Mouse (Mus musculus): ENCODE results near the gene Cd48. TPM values are rescaled to one million over a fixed set of nuclear protein-coding genes. Genes with fewer than 3 reads are reported as not detected.
A peak's percentile ranks its signal among the peaks of the same experiment; 100 is the strongest.
"Not testable (repeated sequence)": the region's sequence is repeated elsewhere in the genome, so short reads cannot be mapped to it uniquely, and the experiment has no call there.

Gene Cd48
- polyA plus RNA-seq, 1 experiment, result 50.3 TPM

DNA sequence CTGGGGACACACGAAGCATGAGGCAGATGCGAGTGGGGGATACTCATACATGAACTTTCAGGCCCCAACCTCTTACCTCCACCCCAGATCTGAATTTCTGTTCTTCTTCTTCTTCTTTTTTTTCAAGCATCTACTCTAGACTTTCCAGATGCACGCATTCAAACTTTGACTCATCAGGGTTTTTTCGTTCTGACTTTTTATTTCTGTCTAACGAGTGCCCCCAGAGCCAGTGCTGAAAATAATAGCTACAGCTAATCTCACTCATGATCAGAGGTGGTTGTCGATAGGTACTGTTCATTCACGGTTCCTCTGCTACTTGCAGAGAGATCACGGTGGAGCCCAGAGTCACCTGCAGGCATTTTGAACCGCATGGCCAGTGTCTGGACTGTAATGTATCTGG lies 3.1 kb downstream of the Cd48 start:
- no peak overlapping the region for H3K4me3 ChIP-seq (ENCODE audit: extremely low read depth, insufficient read depth, insufficient read length)
- TF ChIP-seq POLR2A (IDR thresholded peaks at IDR 0.05; ENCODE audit: low read depth, low read length) (no peak), CTCF (IDR thresholded peaks at IDR 0.05; ENCODE audit: extremely low read depth, insufficient read depth, insufficient read length, insufficient replicate concordance) (no peak)
- H3K27me3 ChIP-seq (ENCODE audit: control insufficient read depth, insufficient read depth, low read length), result no peaks in the 10 kb centered on the region
- no peak for DNase-seq (ENCODE audit: low read depth in 1 of 2, low spot score in 2 of 2)
- 42% methylated on average over 9 of the region's 9 CpGs for WGBS
- peaks cover 21% of the 10 kb centered on the region for H3K4me1 ChIP-seq (ENCODE audit: control insufficient read depth, insufficient read depth, insufficient read length)
- H3K36me3 ChIP-seq (ENCODE audit: control insufficient read depth, insufficient read depth, low read length), result peaks cover 2% of the 10 kb centered on the region; the same call in 1 of the 2 replicates
- H3K27ac ChIP-seq (ENCODE audit: insufficient read depth, low read length), result peak overlapping the region; percentile 41

DNA sequence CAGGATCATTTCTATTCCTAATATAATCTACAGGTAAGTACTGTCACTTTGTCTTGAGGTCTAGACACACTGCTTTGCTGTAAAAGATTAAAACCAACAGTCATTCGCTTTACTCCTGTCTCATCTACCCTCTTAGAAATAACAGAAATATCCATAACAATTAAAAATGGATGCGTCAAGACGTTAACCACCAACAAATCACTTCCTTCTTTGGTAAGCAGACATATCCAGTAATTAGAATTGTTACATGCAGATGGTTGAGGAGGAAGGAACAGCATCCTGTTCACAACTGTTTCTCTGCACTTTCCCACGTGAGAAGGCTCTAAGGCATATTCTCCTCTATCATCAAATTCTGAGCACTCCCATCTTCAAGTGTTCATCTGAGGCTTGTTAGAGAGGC lies 5.5 kb downstream of the Cd48 start:
- peaks cover 19% of the 10 kb centered on the region for H3K4me1 ChIP-seq (ENCODE audit: control insufficient read depth, insufficient read depth, insufficient read length)
- WGBS, result 14% methylated on average over 4 of the region's 4 CpGs
- no peak overlapping the region for H3K27ac ChIP-seq (ENCODE audit: insufficient read depth, low read length)
- TF ChIP-seq POLR2A (IDR thresholded peaks at IDR 0.05; ENCODE audit: low read depth, low read length) (no peak), CTCF (IDR thresholded peaks at IDR 0.05; ENCODE audit: extremely low read depth, insufficient read depth, insufficient read length, insufficient replicate concordance) (no peak)
- no peak for DNase-seq (ENCODE audit: low read depth in 1 of 2, low spot score in 2 of 2)
- H3K27me3 ChIP-seq (ENCODE audit: control insufficient read depth, insufficient read depth, low read length), result no peaks in the 10 kb centered on the region
- H3K36me3 ChIP-seq (ENCODE audit: control insufficient read depth, insufficient read depth, low read length), result peaks cover 2% of the 10 kb centered on the region; the same call in 1 of the 2 replicates
- H3K4me3 ChIP-seq (ENCODE audit: extremely low read depth, insufficient read depth, insufficient read length), result no peak overlapping the region

GRCm38 (mm10) chr1:171693918-171694317 lies 12.1 kb downstream of the Cd48 start:
- no peak for TF ChIP-seq CTCF (IDR thresholded peaks at IDR 0.05; ENCODE audit: extremely low read depth, insufficient read depth, insufficient read length, insufficient replicate concordance)
- no peak for TF ChIP-seq POLR2A (IDR thresholded peaks at IDR 0.05; ENCODE audit: low read depth, low read length)
- Histone ChIP-seq H3K4me1 (ENCODE audit: control insufficient read depth, insufficient read depth, insufficient read length) (no peaks in the 10 kb centered on the region), H3K36me3 (ENCODE audit: control insufficient read depth, insufficient read depth, low read length) (peaks cover 10% of the 10 kb centered on the region), H3K4me3 (ENCODE audit: extremely low read depth, insufficient read depth, insufficient read length) (no peak overlapping the region), H3K27me3 (ENCODE audit: control insufficient read depth, insufficient read depth, low read length) (no peaks in the 10 kb centered on the region), H3K27ac (ENCODE audit: insufficient read depth, low read length) (no peak overlapping the region)
- WGBS, result 75% methylated on average over 1 of the region's 1 CpGs
- DNase-seq (ENCODE audit: low read depth in 1 of 2, low spot score in 2 of 2), result no peak

GRCm38 (mm10) chr1:171698983-171699382 lies 17.2 kb downstream of the Cd48 start:
- WGBS, result 10% methylated on average over 6 of the region's 6 CpGs
- H3K4me1 ChIP-seq (ENCODE audit: control insufficient read depth, insufficient read depth, insufficient read length), result no peaks in the 10 kb centered on the region
- H3K4me3 ChIP-seq (ENCODE audit: extremely low read depth, insufficient read depth, insufficient read length), result no peak overlapping the region
- TF ChIP-seq CTCF (IDR thresholded peaks at IDR 0.05; ENCODE audit: extremely low read depth, insufficient read depth, insufficient read length, insufficient replicate concordance) (peak; percentile 89; the same call in 1 of the 2 replicates), POLR2A (IDR thresholded peaks at IDR 0.05; ENCODE audit: low read depth, low read length) (no peak)
- H3K27me3 ChIP-seq (ENCODE audit: control insufficient read depth, insufficient read depth, low read length), result no peaks in the 10 kb centered on the region
- peak; percentile 79 to 85 for DNase-seq (ENCODE audit: low read depth in 1 of 2, low spot score in 2 of 2)
- peaks cover 34% of the 10 kb centered on the region for H3K36me3 ChIP-seq (ENCODE audit: control insufficient read depth, insufficient read depth, low read length)
- no peak overlapping the region for H3K27ac ChIP-seq (ENCODE audit: insufficient read depth, low read length)

DNA sequence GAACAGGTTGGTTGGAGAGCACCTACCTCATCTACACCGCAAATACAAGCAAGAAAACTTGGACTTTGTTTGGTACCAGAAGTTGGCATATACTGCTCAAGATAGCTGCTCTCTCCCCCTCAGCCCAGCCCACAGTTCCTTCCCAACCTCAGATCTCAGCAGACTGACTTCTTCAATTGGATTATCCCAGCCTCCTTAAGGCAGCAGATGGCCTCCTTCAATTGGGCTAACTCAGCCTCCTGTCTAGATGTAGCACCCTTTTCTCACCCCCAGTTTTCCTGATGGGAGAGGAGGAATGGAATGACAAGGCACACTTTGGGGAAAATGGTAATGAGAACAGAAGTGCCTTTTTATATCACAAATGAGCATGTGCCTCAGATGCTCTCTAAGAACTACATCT lies 31.9 kb downstream of the Cd48 start:
- H3K4me3 ChIP-seq (ENCODE audit: extremely low read depth, insufficient read depth, insufficient read length); H3K27me3 ChIP-seq (ENCODE audit: control insufficient read depth, insufficient read depth, low read length); H3K4me1 ChIP-seq (ENCODE audit: control insufficient read depth, insufficient read depth, insufficient read length); DNase-seq (ENCODE audit: low read depth in 1 of 2, low spot score in 2 of 2); H3K27ac ChIP-seq (ENCODE audit: insufficient read depth, low read length); H3K36me3 ChIP-seq (ENCODE audit: control insufficient read depth, insufficient read depth, low read length): not testable (repeated sequence)
- 90% methylated on average over 1 of the region's 1 CpGs for WGBS

GRCm38 (mm10) chr1:171715434-171715833 lies 33.6 kb downstream of the Cd48 start:
- TF ChIP-seq CTCF (IDR thresholded peaks at IDR 0.05; ENCODE audit: extremely low read depth, insufficient read depth, insufficient read length, insufficient replicate concordance) (no peak), POLR2A (IDR thresholded peaks at IDR 0.05; ENCODE audit: low read depth, low read length) (no peak)
- H3K27me3 ChIP-seq (ENCODE audit: control insufficient read depth, insufficient read depth, low read length), result no peaks in the 10 kb centered on the region
- no peaks in the 10 kb centered on the region for H3K36me3 ChIP-seq (ENCODE audit: control insufficient read depth, insufficient read depth, low read length)
- no peaks in the 10 kb centered on the region for H3K4me1 ChIP-seq (ENCODE audit: control insufficient read depth, insufficient read depth, insufficient read length)
- DNase-seq (ENCODE audit: low read depth in 1 of 2, low spot score in 2 of 2), result no peak
- H3K4me3 ChIP-seq (ENCODE audit: extremely low read depth, insufficient read depth, insufficient read length), result no peak overlapping the region
- H3K27ac ChIP-seq (ENCODE audit: insufficient read depth, low read length), result no peak overlapping the region
- 90% methylated on average over 2 of the region's 2 CpGs for WGBS

GRCm38 (mm10) chr1:171716232-171716631 lies 34.4 kb downstream of the Cd48 start:
- no peak overlapping the region for H3K4me3 ChIP-seq (ENCODE audit: extremely low read depth, insufficient read depth, insufficient read length)
- 79% methylated on average over 1 of the region's 1 CpGs for WGBS
- no peaks in the 10 kb centered on the region for H3K4me1 ChIP-seq (ENCODE audit: control insufficient read depth, insufficient read depth, insufficient read length)
- H3K27ac ChIP-seq (ENCODE audit: insufficient read depth, low read length), result no peak overlapping the region
- DNase-seq (ENCODE audit: low read depth in 1 of 2, low spot score in 2 of 2), result no peak
- no peaks in the 10 kb centered on the region for H3K27me3 ChIP-seq (ENCODE audit: control insufficient read depth, insufficient read depth, low read length)
- TF ChIP-seq CTCF (IDR thresholded peaks at IDR 0.05; ENCODE audit: extremely low read depth, insufficient read depth, insufficient read length, insufficient replicate concordance) (no peak), POLR2A (IDR thresholded peaks at IDR 0.05; ENCODE audit: low read depth, low read length) (no peak)
- no peaks in the 10 kb centered on the region for H3K36me3 ChIP-seq (ENCODE audit: control insufficient read depth, insufficient read depth, low read length)

Measured in spleen, adult 2 months (tissue).